Mouse (Mus musculus): Measurements from ENCODE around the gene Clcf1. TPM values are rescaled to one million over a fixed set of nuclear protein-coding genes. Genes with fewer than 3 reads are reported as not detected.

Clcf1 gene
- polyA plus RNA-seq, 1 experiment from 2014 or later, result 0.87 TPM

DNA sequence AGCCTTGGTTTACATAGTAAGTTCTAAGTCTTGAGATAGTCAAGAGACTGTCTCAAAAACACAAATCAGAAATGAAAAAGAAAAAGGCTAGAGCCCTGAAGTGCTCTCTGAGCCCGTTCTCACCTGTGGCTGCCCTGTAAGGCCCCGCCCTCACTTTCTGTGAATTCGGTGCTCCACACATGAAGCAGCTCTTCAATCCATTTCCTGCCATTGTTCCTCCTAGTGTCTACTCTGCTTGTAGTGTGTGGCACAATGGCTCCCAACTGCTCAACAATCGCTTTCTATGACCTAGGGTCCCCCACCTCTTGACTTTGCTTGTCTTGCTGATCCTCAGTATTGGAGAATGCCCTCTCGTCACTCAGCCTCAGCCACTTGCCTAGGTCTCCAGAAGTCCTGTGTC is 13.4 kb downstream of the Clcf1 start:
- no peaks in the 10 kb centered on the region for H3K36me3 ChIP-seq
- 71% methylated on average over 5 of the region's 5 CpGs for WGBS
- ATAC-seq (ENCODE audit: low FRiP score, low read depth), result no peak

DNA sequence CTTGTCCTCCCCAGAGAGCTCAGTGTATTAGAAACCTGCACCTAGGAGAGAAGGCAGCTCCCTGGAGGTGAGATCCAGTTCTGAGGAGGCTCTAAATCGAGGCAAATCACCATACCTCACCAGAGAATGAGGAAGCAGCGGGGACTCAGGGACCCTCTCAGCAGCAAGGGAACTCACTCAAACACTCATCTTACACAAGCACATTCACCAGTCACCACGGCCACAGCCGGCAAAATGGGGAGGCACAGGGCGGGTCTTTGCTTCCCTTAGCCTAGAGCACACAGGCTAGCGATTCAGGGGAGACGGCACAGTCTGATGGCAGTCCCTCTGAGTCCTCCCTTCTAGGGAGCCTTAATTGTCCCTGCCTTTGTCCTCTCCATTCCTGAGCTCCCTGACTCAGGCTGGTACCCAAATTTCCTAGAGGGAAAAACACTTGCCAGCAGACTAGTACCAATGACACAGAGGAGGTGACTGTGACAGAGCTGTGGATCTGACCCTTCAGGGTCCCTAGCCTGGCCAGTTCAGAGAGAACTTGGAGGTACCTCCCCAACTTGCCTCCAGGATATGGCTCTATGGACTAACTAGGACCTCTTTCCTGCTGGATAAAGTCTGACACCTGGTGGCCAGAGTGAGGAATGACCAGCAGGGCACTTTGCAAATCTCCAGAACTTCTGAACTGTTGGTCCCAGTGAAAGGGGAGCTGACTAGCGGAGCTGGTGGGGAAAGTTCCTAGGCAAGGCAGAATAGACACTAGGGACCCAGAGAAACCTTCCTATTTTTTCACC is 14.0 kb downstream of the Clcf1 start:
- Histone ChIP-seq H3K4me3 (no peak overlapping the region), H3K4me2 (replicated peaks) (no peak overlapping the region), H3K27ac (no peak overlapping the region), H3K9me3 (no peaks in the 10 kb centered on the region), H3K9ac (no peak overlapping the region), H3K27me3 (replicated peaks) (peaks cover 9% of the 10 kb centered on the region), H3K36me3 (no peaks in the 10 kb centered on the region), H3K4me1 (peaks cover 6% of the 10 kb centered on the region)
- no peak for ATAC-seq (ENCODE audit: low FRiP score, low read depth)
- 20% methylated on average over 8 of the region's 8 CpGs for WGBS

More for the DNA sequence above, 13.4 kb downstream of the Clcf1 start:
- H3K4me3 ChIP-seq, result no peak overlapping the region
- H3K27ac ChIP-seq, result no peak overlapping the region
- H3K9ac ChIP-seq, result no peak overlapping the region
- H3K27me3 ChIP-seq (replicated peaks), result peaks cover 9% of the 10 kb centered on the region
- no peak overlapping the region for H3K4me2 ChIP-seq (replicated peaks)
- no peaks in the 10 kb centered on the region for H3K9me3 ChIP-seq
- peaks cover 6% of the 10 kb centered on the region for H3K4me1 ChIP-seq

DNA sequence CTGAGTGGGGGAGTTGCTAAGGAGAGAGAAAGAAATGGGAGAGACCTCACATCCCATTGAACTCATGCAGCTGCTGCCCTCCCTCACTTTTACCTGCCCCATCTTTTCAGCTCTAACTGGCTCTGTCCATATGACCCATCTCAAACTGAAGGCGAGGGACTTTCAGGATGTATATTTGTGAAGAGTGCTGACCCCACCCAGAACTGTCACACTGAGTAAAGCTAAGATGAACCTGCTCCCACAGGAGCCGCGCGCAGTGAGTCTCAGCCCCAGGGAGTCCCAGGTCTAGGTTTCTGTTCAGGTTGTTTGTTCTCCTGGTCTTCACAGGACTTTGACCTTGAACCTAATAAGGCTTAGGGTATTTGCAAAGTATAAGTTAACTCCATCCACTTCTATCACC is 14.9 kb downstream of the Clcf1 start:
- H3K4me1 ChIP-seq, result peaks cover 6% of the 10 kb centered on the region
- no peak for ATAC-seq (ENCODE audit: low FRiP score, low read depth)
- no peak overlapping the region for H3K27ac ChIP-seq
- WGBS, result 72% methylated on average over 4 of the region's 4 CpGs
- H3K36me3 ChIP-seq, result no peaks in the 10 kb centered on the region
- H3K9me3 ChIP-seq, result no peaks in the 10 kb centered on the region
- peaks cover 9% of the 10 kb centered on the region for H3K27me3 ChIP-seq (replicated peaks)
- H3K4me2 ChIP-seq (replicated peaks), result no peak overlapping the region
- no peak overlapping the region for H3K4me3 ChIP-seq
- H3K9ac ChIP-seq, result no peak overlapping the region

DNA sequence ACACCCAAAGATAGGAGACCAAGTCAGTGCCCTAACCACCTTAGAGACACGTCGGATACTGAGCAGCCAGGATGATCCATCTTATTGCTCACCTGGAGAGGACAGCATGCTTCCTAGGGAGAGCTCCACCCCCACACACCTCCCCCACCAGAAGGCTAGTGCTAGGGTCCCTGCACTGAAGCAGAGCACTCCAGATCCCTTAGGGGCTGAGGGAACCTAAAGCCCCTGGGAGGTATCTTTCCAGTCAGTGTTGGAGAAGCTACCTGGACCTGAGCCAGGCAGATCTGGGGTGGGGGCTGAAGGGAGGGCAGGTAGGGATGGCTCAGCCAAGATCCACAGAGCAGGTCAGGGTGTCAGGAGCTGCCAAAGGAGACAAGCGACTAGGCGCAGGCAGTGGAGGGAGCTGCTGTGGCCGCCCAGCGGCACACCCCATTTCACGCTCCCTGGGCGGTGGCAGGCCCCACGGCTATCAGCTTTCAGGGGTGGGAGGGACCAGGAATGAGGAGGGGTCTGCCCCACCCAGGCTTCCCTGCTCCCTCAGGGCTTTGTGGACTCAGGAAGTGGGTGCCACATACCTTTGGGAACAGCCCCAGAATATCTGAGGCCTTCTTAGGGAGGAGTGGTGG is 15.5 kb downstream of the Clcf1 start:
- H3K9ac ChIP-seq, result peak overlapping the region; percentile 13; the same call in 1 of the 2 replicates

DNA sequence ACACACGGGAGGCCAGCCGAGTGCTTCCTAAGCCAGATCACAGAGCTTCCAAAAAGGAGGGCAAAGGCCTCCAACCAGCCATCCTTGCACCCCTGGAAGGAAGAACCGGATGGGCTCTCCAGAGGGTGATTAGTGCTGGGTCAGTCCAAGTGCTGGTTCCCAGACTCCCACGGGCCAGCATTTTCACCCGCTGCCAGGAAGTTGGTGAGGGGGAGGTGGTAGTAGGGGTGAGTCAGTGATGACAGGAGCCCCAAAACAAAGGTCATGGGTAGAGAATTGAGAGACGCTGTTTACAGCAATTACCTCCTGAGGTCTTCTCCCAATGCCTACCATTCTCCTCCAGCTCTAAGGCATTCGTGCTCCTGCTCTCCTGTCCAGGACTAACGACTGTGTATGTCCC is 16.4 kb downstream of the Clcf1 start:
- Histone ChIP-seq H3K27ac (no peak overlapping the region), H3K9me3 (no peaks in the 10 kb centered on the region), H3K4me3 (no peak overlapping the region), H3K4me1 (peaks cover 6% of the 10 kb centered on the region), H3K9ac (no peak overlapping the region), H3K4me2 (replicated peaks) (no peak overlapping the region), H3K27me3 (replicated peaks) (peaks cover 9% of the 10 kb centered on the region), H3K36me3 (no peaks in the 10 kb centered on the region)
- 73% methylated on average over 8 of the region's 8 CpGs for WGBS
- ATAC-seq (ENCODE audit: low FRiP score, low read depth), result no peak

More for the DNA sequence above, 15.5 kb downstream of the Clcf1 start:
- no peak overlapping the region for H3K4me2 ChIP-seq (replicated peaks)
- WGBS, result 24% methylated on average over 9 of the region's 9 CpGs
- H3K4me1 ChIP-seq, result peaks cover 6% of the 10 kb centered on the region
- H3K36me3 ChIP-seq, result no peaks in the 10 kb centered on the region
- no peak overlapping the region for H3K4me3 ChIP-seq
- peaks cover 9% of the 10 kb centered on the region for H3K27me3 ChIP-seq (replicated peaks)
- ATAC-seq (ENCODE audit: low FRiP score, low read depth), result no peak
- no peak overlapping the region for H3K27ac ChIP-seq
- no peaks in the 10 kb centered on the region for H3K9me3 ChIP-seq

DNA sequence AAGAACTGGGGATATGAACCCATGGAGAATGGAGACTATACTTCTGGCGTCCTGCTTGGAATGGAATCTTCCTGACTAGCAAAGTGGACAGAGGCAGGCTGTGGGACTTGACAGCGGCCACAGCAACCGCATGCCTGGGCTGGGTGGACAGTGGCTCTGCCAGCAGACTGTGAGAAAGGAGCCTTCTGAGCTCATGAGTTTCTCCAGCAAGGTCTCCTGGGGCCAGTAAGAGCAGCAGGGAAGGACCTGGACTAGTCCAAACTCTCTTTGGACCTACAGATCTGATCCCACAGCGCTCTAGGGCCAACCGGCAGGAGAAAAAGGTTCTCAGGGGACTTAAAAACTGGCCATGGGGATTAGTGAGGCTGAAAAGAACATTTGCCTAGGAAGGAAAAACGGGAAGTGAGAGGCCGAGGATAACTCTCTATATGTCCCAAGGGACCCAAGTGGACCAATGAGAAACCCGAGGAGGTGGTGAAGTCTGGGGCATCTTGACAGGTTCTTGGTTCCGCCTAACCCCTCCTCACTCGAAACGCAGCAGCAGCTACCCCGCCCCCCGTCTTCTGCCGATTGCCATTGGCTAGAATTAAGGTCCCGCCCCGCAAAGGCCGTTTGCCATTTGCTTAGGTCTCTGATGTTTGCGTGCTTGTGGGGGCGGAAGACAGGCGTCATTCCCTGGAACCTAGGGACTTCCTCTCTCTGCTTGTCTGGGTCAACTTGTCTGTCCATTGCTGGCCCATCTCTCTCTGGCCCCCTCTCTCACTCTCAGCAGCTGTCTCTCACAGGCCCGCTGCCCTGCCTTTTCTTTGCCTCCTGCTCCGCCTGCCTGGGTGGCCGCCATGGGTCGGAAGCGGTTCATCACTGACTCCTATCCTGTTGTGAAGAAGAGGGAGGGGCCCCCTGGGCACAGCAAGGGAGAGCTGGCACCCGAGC is 17.5 kb downstream of the Clcf1 start, which contains the start of gene Pold4:
Gene Pold4 (plus strand): TSS at position 647 of the 933 bp plus-strand sequence.
- H3K4me1 ChIP-seq, result peaks cover 6% of the 10 kb centered on the region
- H3K9me3 ChIP-seq, result no peaks in the 10 kb centered on the region
- 12% methylated on average over 26 of the region's 26 CpGs for WGBS
- peak within 1 kb of the TSS; percentile 46 for H3K4me3 ChIP-seq
- peak within 1 kb of the TSS; percentile 68 for H3K9ac ChIP-seq
- ATAC-seq (ENCODE audit: low FRiP score, low read depth), result peak; percentile 91
- peaks cover 6% of the 10 kb centered on the region for H3K27me3 ChIP-seq (replicated peaks)
- H3K36me3 ChIP-seq, result no peaks in the 10 kb centered on the region
- H3K4me2 ChIP-seq (replicated peaks), result peak within 1 kb of the TSS; percentile 84
- peak within 1 kb of the TSS; percentile 15; the same call in 1 of the 2 replicates for H3K27ac ChIP-seq

DNA sequence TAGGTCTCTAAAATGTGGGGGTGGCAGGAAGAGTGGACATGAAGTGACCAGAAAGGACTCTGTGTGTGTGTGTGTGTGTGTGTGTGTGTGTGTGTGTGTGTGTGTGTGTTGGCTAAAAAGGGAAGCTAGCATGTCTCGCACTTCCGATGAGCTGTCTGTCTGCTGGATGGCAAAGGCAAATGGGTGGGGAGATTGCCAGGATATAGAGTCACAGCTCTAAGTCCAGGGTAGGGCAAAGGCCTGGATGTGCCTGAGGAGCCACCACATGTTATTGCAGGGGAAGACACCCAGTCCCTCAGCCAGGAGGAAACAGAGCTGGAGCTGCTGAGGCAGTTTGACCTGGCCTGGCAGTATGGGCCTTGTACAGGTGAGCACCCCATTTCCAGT is 18.1 kb downstream of the Clcf1 start:
- H3K4me3 ChIP-seq, result peak overlapping the region; percentile 46

DNA sequence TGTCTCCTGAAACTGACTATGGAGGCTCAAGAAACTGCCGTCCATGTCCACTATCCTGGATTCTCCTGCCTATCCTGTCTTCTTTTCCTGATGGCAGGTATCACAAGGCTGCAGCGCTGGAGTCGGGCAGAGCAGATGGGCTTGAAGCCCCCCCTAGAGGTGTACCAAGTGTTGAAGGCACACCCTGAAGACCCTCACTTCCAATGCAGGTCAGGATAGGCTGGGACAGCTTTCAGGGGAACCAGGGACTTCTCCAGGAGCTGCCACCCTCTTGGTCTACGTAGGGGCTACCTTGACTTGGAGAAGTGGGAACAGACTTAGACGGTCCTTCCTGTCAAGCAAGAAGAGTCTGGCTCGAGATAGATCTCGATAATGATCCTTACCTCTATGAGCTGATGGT is 18.6 kb downstream of the Clcf1 start:
- 80% methylated on average over 7 of the region's 7 CpGs for WGBS
- H3K27me3 ChIP-seq (replicated peaks), result peaks cover 6% of the 10 kb centered on the region
- H3K9me3 ChIP-seq, result no peaks in the 10 kb centered on the region
- no peak overlapping the region for H3K27ac ChIP-seq
- peaks cover 6% of the 10 kb centered on the region for H3K4me1 ChIP-seq
- H3K36me3 ChIP-seq, result no peaks in the 10 kb centered on the region
- no peak overlapping the region for H3K9ac ChIP-seq
- H3K4me3 ChIP-seq, result no peak overlapping the region
- ATAC-seq (ENCODE audit: low FRiP score, low read depth), result no peak
- H3K4me2 ChIP-seq (replicated peaks), result peak overlapping the region; percentile 84

More for the DNA sequence above, 18.1 kb downstream of the Clcf1 start:
- Histone ChIP-seq H3K27ac (peak overlapping the region; percentile 15; the same call in 1 of the 2 replicates), H3K9me3 (no peaks in the 10 kb centered on the region), H3K4me2 (replicated peaks) (peak overlapping the region; percentile 84), H3K9ac (peak overlapping the region; percentile 68), H3K4me1 (peaks cover 6% of the 10 kb centered on the region), H3K36me3 (no peaks in the 10 kb centered on the region), H3K27me3 (replicated peaks) (peaks cover 6% of the 10 kb centered on the region)
- ATAC-seq (ENCODE audit: low FRiP score, low read depth), result no peak
- WGBS, result 53% methylated on average over 2 of the region's 2 CpGs

DNA sequence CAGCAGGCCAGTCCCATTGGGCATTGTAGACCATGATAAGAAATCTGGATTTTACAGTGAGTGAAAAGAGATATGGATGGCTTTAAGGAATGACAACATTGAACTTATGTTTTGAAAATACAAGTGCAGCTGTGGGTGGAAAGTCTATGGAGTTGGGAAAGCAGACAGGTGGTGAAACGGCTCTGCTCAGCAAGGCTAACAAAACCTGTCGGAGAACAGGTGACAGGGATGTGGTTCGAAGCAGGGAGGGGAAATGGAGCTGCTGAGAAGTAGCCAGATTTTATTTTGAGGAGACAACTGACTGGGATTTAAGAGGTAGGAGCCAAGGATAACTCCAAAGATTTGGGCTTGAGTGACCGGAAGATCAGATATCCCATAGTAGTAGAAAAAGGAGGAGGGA is 20.5 kb downstream of the Clcf1 start:
- Histone ChIP-seq H3K27ac (no peak overlapping the region), H3K4me1 (peaks cover 6% of the 10 kb centered on the region), H3K36me3 (no peaks in the 10 kb centered on the region), H3K4me2 (replicated peaks) (no peak overlapping the region), H3K4me3 (no peak overlapping the region), H3K9me3 (no peaks in the 10 kb centered on the region), H3K27me3 (replicated peaks) (peaks cover 6% of the 10 kb centered on the region; the same call in 1 of the 2 replicates), H3K9ac (no peak overlapping the region)
- WGBS, result 81% methylated on average over 4 of the region's 4 CpGs
- ATAC-seq (ENCODE audit: low FRiP score, low read depth), result no peak

DNA sequence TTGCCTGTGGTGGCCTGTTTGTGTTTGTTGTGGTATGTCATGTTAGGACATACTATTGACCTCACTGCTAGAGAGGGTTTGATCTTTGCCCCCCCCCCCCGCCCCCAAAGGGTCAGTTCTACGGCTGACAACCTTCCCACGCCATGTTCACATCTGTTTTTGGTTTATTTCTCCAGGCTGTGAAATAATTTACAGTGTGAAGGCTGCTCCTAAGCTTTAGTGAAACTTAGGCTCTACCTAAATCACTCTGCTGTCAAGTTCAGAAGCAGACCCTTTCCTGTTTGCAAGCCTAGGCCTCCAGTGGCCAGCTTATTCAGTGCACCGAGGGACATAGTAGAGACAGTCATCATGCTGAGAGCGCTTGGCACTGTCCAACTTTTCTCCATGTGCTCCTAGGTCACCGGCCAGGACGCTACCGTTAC is 26.2 kb downstream of the Clcf1 start:
- H3K4me3 ChIP-seq, result no peak overlapping the region
- no peak overlapping the region for H3K9ac ChIP-seq
- H3K36me3 ChIP-seq, result no peaks in the 10 kb centered on the region
- 65% methylated on average over 8 of the region's 8 CpGs for WGBS
- 0 out of 2 replicates have a peak, but pooled peaks cover 3% of the 10 kb centered on the region for H3K27me3 ChIP-seq (replicated peaks)
- ATAC-seq (ENCODE audit: low FRiP score, low read depth), result no peak
- H3K4me2 ChIP-seq (replicated peaks), result no peak overlapping the region
- H3K9me3 ChIP-seq, result no peaks in the 10 kb centered on the region
- no peaks in the 10 kb centered on the region for H3K4me1 ChIP-seq
- H3K27ac ChIP-seq, result no peak overlapping the region

DNA sequence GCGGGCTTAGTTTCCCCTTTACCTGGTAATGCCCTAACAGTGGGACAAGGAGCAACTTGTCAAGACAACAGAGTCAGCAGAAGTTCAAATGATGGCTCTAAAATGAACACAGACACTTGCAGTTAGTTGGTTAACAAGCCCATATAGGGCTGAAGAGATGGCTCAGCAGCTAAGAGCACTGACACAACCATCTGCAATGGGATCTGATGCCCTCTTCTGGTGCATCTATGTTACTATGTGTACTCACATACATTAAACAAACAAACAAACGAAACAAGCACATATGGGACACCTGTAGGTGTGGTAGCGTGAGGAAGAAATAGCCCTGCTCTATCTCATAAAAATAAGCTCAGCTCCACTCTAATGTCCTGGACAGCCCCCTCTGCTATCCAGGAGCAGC is 28.4 kb downstream of the Clcf1 start:
- Histone ChIP-seq H3K4me1 (no peaks in the 10 kb centered on the region), H3K9ac (no peak overlapping the region), H3K9me3 (no peaks in the 10 kb centered on the region), H3K36me3 (no peaks in the 10 kb centered on the region), H3K27ac (no peak overlapping the region), H3K4me3 (no peak overlapping the region), H3K27me3 (replicated peaks) (0 out of 2 replicates have a peak, but pooled peaks cover 3% of the 10 kb centered on the region), H3K4me2 (replicated peaks) (no peak overlapping the region)
- ATAC-seq (ENCODE audit: low FRiP score, low read depth), result no peak
- 70% methylated on average over 3 of the region's 3 CpGs for WGBS

DNA sequence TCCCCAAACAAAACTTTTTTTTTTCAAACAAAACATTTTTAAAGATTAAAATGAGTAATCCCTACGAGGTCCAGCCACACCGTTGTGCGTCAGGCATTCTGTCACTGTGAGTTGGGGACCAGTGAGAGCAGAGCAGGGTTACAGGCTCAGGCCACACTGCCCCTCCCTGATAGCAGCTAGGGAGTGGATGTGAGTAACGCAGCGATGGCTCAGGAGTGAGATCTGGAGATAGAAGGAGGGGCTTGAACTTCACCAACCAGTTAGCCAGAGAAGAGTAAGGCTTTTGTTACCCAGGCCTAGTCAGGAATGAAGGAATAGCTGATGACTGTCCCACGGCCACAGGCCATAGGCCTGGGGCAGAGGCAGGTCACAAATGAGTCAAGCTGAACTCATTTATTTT is 30.7 kb downstream of the Clcf1 start:
- Histone ChIP-seq H3K4me3 (no peak overlapping the region), H3K27me3 (replicated peaks) (no peaks in the 10 kb centered on the region), H3K36me3 (no peaks in the 10 kb centered on the region), H3K4me1 (no peaks in the 10 kb centered on the region), H3K9me3 (no peaks in the 10 kb centered on the region), H3K27ac (no peak overlapping the region), H3K4me2 (replicated peaks) (no peak overlapping the region), H3K9ac (no peak overlapping the region)
- no peak for ATAC-seq (ENCODE audit: low FRiP score, low read depth)
- 77% methylated on average over 6 of the region's 6 CpGs for WGBS

Measured in neural tube, embryonic 12.5 days (tissue).